Mouse (Mus musculus) heart, adult 2 months (tissue): ENCODE measurements at regions not wholly inside any gene's neighbourhood (a gene's known extent, or its start where the extent isn't known, plus 50 kb on each side); places are given as distances from the start of the nearest gene placed in this dataset.

ENCODE experiments used
- CTCF ChIP-seq: fragments of 200-600 bp; IDR thresholded peaks from 2 replicates; pipeline ENCODE4 v1.8.1; 2022; ENCODE audit warnings: antibody characterized with exemption, mild to moderate bottlenecking, moderate library complexity
- EP300 ChIP-seq: fragments of 200-500 bp; IDR thresholded peaks from 2 replicates; pipeline ENCODE4 v1.6.1; 2011; ENCODE audit warnings: low read depth, low read length, control low read depth; ENCODE audit not compliant: insufficient read depth
- POLR2A ChIP-seq: fragments of 200-500 bp; IDR thresholded peaks from 2 replicates; pipeline ENCODE4 v1.6.1; 2011; ENCODE audit warnings: mild to moderate bottlenecking, low read depth, low read length, control low read depth; ENCODE audit not compliant: insufficient read depth

- TF ChIP-seq POLR2A (no peak), CTCF (no peak), EP300 (no peak)
Measured at GRCm38 (mm10) chr12:27431338-27431737, 89.0 kb upstream of the Sox11 start.
